Mouse (Mus musculus) heart, embryonic 11.5 days (tissue): ENCODE results near the gene Atp2b2. TPM values are rescaled to one million over a fixed set of nuclear protein-coding genes. Genes with fewer than 3 reads are reported as not detected.

Experiments
- ATAC-seq: fragments of 200-750 bp; cut with Nextera tagmentation; replicated peaks from 2 replicates; pipeline ENCODE4 v1.8.0; 2017; ENCODE audit warnings: moderate library complexity; ENCODE audit not compliant: insufficient number of reproducible peaks, low FRiP score, low TSS enrichment
- H3K27ac ChIP-seq: fragments of 300-500 bp; sonication (generic); 2 replicates; pipeline ENCODE4 v1.5.1; 2014; ENCODE audit warnings: mild to moderate bottlenecking, low read depth, low read length
- H3K27me3 ChIP-seq: fragments of 300-500 bp; sonication (generic); 2 replicates; pipeline ENCODE4 v1.6.1; 2014; ENCODE audit warnings: mild to moderate bottlenecking, low read length, mixed read lengths; ENCODE audit not compliant: control insufficient read depth, insufficient read depth
- H3K36me3 ChIP-seq: fragments of 300-500 bp; sonication (generic); 2 replicates; pipeline ENCODE4 v1.6.1; 2014; ENCODE audit warnings: mild to moderate bottlenecking, low read length, moderate library complexity, mixed read lengths; ENCODE audit not compliant: control insufficient read depth, insufficient read depth
- H3K4me1 ChIP-seq: fragments of 300-500 bp; sonication (generic); 2 replicates; pipeline ENCODE4 v1.6.1; 2014; ENCODE audit warnings: low read length; ENCODE audit not compliant: control insufficient read depth, insufficient read depth
- H3K4me2 ChIP-seq: fragments of 300-500 bp; sonication (generic); 2 replicates; pipeline ENCODE4 v1.6.1; 2014; ENCODE audit warnings: mild to moderate bottlenecking, moderate library complexity
- H3K4me3 ChIP-seq: fragments of 300-500 bp; sonication (generic); 2 replicates; pipeline ENCODE4 v1.5.1; 2014; ENCODE audit warnings: low read depth, low read length
- H3K9ac ChIP-seq: fragments of 300-500 bp; sonication (generic); 2 replicates; pipeline ENCODE4 v1.6.1; 2014; ENCODE audit warnings: mild to moderate bottlenecking, low read depth, low read length, moderate library complexity
- H3K9me3 ChIP-seq: fragments of 300-500 bp; sonication (generic); replicated peaks from 2 replicates; pipeline ENCODE4 v1.6.1; 2016; ENCODE audit warnings: low read length; ENCODE audit not compliant: control insufficient read depth
- WGBS: fragments of 180-500 bp; shearing (Covaris S2); extraction: QIAGEN DNeasy Blood & Tissue Kit; methylation state at CpG from one replicate; pipeline ENCODE4 v1.1.7; 2014; ENCODE audit not compliant: insufficient replicate concordance; 5-methylcytosine and 5-hydroxymethylcytosine counted together
- polyA plus RNA-seq: library from polyadenylated mRNA; unstranded; fragments of >200 nt; fragmentation: Nextera tagmentation; extraction: Ambion mirVana; gene quantifications from 2 replicates; pipeline ENCODE4 v1.2.1, GENCODE M21; 2014

The Atp2b2 gene
- polyA plus RNA-seq, 1 experiment from 2014 or later, result 0.40 TPM

DNA sequence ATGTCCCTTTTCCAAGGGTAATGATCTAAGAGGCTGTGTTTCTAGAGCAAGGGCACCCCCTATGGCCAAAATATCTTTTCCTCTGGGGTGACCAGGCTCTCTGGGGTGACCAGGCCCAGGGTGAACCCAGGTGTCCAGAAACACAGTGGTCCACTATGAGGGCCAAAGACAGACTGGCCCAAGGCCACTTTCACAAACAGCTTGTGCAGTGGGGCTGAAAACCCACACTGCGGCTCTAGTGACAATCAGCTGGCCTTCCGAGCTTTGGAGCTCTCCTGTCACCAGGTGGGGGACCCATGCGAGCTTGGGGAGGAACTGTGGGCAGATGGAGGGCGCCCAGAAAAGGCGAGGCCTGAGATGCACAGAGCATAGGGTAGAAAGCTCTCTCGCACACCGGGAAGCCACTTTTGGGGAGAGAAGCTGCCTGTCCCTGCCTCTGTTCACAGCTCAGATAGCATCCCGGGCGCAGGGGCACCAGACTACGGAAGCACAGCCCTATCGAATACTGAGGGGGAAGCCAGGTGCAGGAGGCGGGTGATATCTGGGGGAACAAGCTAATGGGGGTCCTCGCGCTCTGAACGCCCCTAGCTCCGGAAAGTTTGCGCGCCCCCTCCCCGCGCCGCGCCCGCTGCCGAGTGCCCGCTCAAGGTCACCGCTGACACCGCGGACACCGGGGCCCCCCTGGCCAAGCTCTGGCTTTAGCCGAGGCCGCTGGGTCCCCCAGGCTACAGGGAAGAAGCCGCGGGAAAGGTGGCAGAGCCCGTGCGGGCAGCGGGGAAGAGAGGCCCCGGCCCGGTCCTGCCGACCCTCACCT, 1.1 kb downstream of the Atp2b2 start:
- peak overlapping the region; percentile 52 for H3K4me3 ChIP-seq
- peaks cover 64% of the 10 kb centered on the region for H3K27me3 ChIP-seq
- no peak for ATAC-seq
- H3K27ac ChIP-seq, result no peak overlapping the region
- 1% methylated on average over 32 of the region's 39 CpGs for WGBS
- no peaks in the 10 kb centered on the region for H3K9me3 ChIP-seq
- H3K9ac ChIP-seq, result peak overlapping the region; percentile 63
- no peaks in the 10 kb centered on the region for H3K36me3 ChIP-seq
- H3K4me1 ChIP-seq, result no peaks in the 10 kb centered on the region
- H3K4me2 ChIP-seq, result peak overlapping the region; percentile 91

DNA sequence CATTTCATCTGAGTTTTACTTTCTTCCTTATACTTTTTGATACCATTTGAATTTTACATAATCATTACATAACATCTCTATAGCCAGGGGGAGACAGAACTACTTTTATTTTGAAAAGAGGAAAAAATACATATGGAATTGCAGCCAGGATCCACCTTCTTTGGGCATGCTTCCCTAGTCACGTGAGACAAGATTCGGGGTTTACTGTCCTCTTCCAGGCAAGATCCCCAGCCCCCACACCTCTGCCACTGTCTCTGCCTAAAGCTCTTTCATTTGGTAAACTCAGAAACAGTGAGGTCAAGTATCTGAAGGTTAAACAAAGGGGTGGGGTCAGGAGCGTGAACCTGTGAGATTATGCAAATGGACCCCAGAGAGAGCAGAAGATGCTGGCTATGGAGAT, 6.7 kb downstream of the Atp2b2 start:
- no peak overlapping the region for H3K9ac ChIP-seq
- no peaks in the 10 kb centered on the region for H3K9me3 ChIP-seq
- no peak for ATAC-seq
- no peak overlapping the region for H3K4me2 ChIP-seq
- 58% methylated on average over 3 of the region's 3 CpGs for WGBS
- H3K4me1 ChIP-seq, result no peaks in the 10 kb centered on the region
- H3K4me3 ChIP-seq, result no peak overlapping the region
- no peak overlapping the region for H3K27ac ChIP-seq
- no peaks in the 10 kb centered on the region for H3K36me3 ChIP-seq
- peaks cover 20% of the 10 kb centered on the region for H3K27me3 ChIP-seq

GRCm38 (mm10) chr6:114032822-114033221, 9.6 kb downstream of the Atp2b2 start:
- H3K4me3 ChIP-seq, result no peak overlapping the region
- no peaks in the 10 kb centered on the region for H3K4me1 ChIP-seq
- ATAC-seq, result no peak
- no peaks in the 10 kb centered on the region for H3K9me3 ChIP-seq
- H3K36me3 ChIP-seq, result no peaks in the 10 kb centered on the region
- 67% methylated on average over 8 of the region's 8 CpGs for WGBS
- no peak overlapping the region for H3K9ac ChIP-seq
- H3K27me3 ChIP-seq, result peaks cover 6% of the 10 kb centered on the region; the same call in 1 of the 2 replicates
- H3K4me2 ChIP-seq, result no peak overlapping the region
- no peak overlapping the region for H3K27ac ChIP-seq

- 66% methylated on average over 2 of the region's 2 CpGs for WGBS
- Histone ChIP-seq H3K4me1 (no peaks in the 10 kb centered on the region), H3K36me3 (no peaks in the 10 kb centered on the region), H3K4me3 (no peak overlapping the region), H3K9ac (no peak overlapping the region), H3K9me3 (no peaks in the 10 kb centered on the region), H3K27me3 (no peaks in the 10 kb centered on the region; the same call in 1 of the 2 replicates), H3K27ac (no peak overlapping the region), H3K4me2 (no peak overlapping the region)
- ATAC-seq, result no peak
Observed at GRCm38 (mm10) chr6:114023794-114024193, 18.6 kb downstream of the Atp2b2 start.

GRCm38 (mm10) chr6:114022104-114022503, 20.3 kb downstream of the Atp2b2 start:
- H3K36me3 ChIP-seq, result no peaks in the 10 kb centered on the region
- 69% methylated on average over 9 of the region's 9 CpGs for WGBS
- no peaks in the 10 kb centered on the region; the same call in 1 of the 2 replicates for H3K27me3 ChIP-seq
- no peak overlapping the region for H3K9ac ChIP-seq
- no peaks in the 10 kb centered on the region for H3K9me3 ChIP-seq
- H3K4me2 ChIP-seq, result no peak overlapping the region
- no peak overlapping the region for H3K27ac ChIP-seq
- ATAC-seq, result no peak
- no peak overlapping the region for H3K4me3 ChIP-seq
- no peaks in the 10 kb centered on the region for H3K4me1 ChIP-seq

GRCm38 (mm10) chr6:114013801-114014200, 28.6 kb downstream of the Atp2b2 start:
- no peak overlapping the region for H3K27ac ChIP-seq
- no peak overlapping the region for H3K4me2 ChIP-seq
- H3K4me1 ChIP-seq, result no peaks in the 10 kb centered on the region
- no peak overlapping the region for H3K4me3 ChIP-seq
- 62% methylated on average over 5 of the region's 5 CpGs for WGBS
- H3K9me3 ChIP-seq, result no peaks in the 10 kb centered on the region
- peaks cover 6% of the 10 kb centered on the region; the same call in 1 of the 2 replicates for H3K27me3 ChIP-seq
- H3K36me3 ChIP-seq, result no peaks in the 10 kb centered on the region
- no peak overlapping the region for H3K9ac ChIP-seq
- no peak for ATAC-seq

- Histone ChIP-seq H3K4me2 (no peak overlapping the region), H3K9ac (no peak overlapping the region), H3K27ac (no peak overlapping the region), H3K4me1 (no peaks in the 10 kb centered on the region), H3K9me3 (no peaks in the 10 kb centered on the region), H3K27me3 (peaks cover 11% of the 10 kb centered on the region; the same call in 1 of the 2 replicates), H3K4me3 (no peak overlapping the region), H3K36me3 (no peaks in the 10 kb centered on the region)
- 32% methylated on average over 9 of the region's 9 CpGs for WGBS
- ATAC-seq, result no peak
Observed at GRCm38 (mm10) chr6:114012834-114013233, 29.6 kb downstream of the Atp2b2 start.

- H3K4me3 ChIP-seq, result no peak overlapping the region
- no peak overlapping the region for H3K9ac ChIP-seq
- H3K4me2 ChIP-seq, result no peak overlapping the region
- no peaks in the 10 kb centered on the region for H3K9me3 ChIP-seq
- H3K27ac ChIP-seq, result no peak overlapping the region
- 84% methylated on average over 6 of the region's 6 CpGs for WGBS
- ATAC-seq, result no peak
- no peaks in the 10 kb centered on the region for H3K36me3 ChIP-seq
- peaks cover 11% of the 10 kb centered on the region; the same call in 1 of the 2 replicates for H3K27me3 ChIP-seq
- no peaks in the 10 kb centered on the region for H3K4me1 ChIP-seq
Observed at GRCm38 (mm10) chr6:114011976-114012375, 30.4 kb downstream of the Atp2b2 start.

GRCm38 (mm10) chr6:114003796-114004195, 38.6 kb downstream of the Atp2b2 start:
- Histone ChIP-seq H3K4me2 (no peak overlapping the region), H3K36me3 (no peaks in the 10 kb centered on the region), H3K9me3 (no peaks in the 10 kb centered on the region), H3K4me1 (no peaks in the 10 kb centered on the region), H3K9ac (no peak overlapping the region), H3K27me3 (peaks cover 13% of the 10 kb centered on the region), H3K27ac (no peak overlapping the region), H3K4me3 (no peak overlapping the region)
- 57% methylated on average over 3 of the region's 3 CpGs for WGBS
- no peak for ATAC-seq
